19 mouse cellular contexts compared by ENCODE assay signal in the genomic region with DNA sequence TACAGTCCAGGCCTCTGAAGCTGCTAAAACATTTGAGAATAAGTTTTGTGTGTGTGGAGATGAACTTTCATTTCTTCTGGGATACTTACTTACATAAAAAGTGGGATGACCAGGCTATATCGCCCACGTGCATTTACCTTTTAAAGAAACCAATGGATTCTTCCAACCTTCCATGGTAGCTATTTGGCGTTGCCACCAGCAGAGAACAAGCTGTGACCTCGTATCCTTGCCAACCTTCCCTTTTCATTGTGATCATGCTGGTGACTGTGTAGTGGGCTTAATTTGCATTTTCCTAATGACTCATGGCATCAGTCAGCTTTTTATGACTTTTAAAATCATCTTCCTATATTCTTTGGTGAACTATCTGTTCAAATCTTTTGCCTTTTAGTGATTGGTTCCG.
"Had no signal": no experiment of that assay in that cellular context is flagged by ENCODE, and none has a peak within 500 bp of the region (broad histone marks: within the 10 kb centered on the region; RNA-seq: fewer than 3 reads in every experiment).

No protein-coding gene starts in this region.

- H3K9ac ChIP-seq: limb, embryonic 13.5 days; liver, embryonic 12.5 days; liver, embryonic 15.5 days; lung, embryonic 15.5 days; midbrain, embryonic 13.5 days; neural tube, embryonic 12.5 days; neural tube, embryonic 15.5 days; stomach, embryonic 15.5 days had no signal

- H3K36me3 ChIP-seq: limb, embryonic 10.5 days; limb, embryonic 13.5 days; liver, embryonic 12.5 days; liver, embryonic 15.5 days; lung, embryonic 15.5 days; midbrain, embryonic 10.5 days; midbrain, embryonic 13.5 days; neural tube, embryonic 12.5 days; neural tube, embryonic 15.5 days; stomach, embryonic 15.5 days had no signal

- H3K27ac ChIP-seq: kidney, postnatal 0 days; limb, embryonic 10.5 days; limb, embryonic 13.5 days; liver, embryonic 12.5 days; liver, embryonic 15.5 days; lung, embryonic 15.5 days; midbrain, embryonic 10.5 days; neural tube, embryonic 12.5 days; stomach, embryonic 15.5 days had no signal

- H3K27me3 ChIP-seq: limb, embryonic 13.5 days; lung, embryonic 15.5 days; neural tube, embryonic 12.5 days; neural tube, embryonic 15.5 days; stomach, embryonic 15.5 days had no signal

- H3K4me3 ChIP-seq: layer of hippocampus, adult 2 months; liver, embryonic 15.5 days; midbrain, embryonic 13.5 days; myocyte; neural tube, embryonic 12.5 days had no signal

- DNase-seq: kidney, postnatal 25 days; layer of hippocampus, adult 9-11 months; retina, postnatal 1 day; right cerebral cortex, postnatal 25 days; spleen, adult 18-20 months; thymus, postnatal 36 days had no signal

- H3K9me3 ChIP-seq: limb, embryonic 10.5 days; limb, embryonic 13.5 days; liver, embryonic 12.5 days; liver, embryonic 15.5 days; lung, embryonic 15.5 days; midbrain, embryonic 10.5 days; midbrain, embryonic 13.5 days; neural tube, embryonic 12.5 days; neural tube, embryonic 15.5 days; stomach, embryonic 15.5 days had no signal
